Mouse (Mus musculus) spleen, adult 2 months (tissue): ENCODE measurements around the gene Kcng1.

Experiments used
- CTCF ChIP-seq: fragments of 200-500 bp; IDR thresholded peaks from 2 replicates; pipeline ENCODE4 v1.5.1; 2011; ENCODE audit warnings: mild to moderate bottlenecking, inconsistent platforms; ENCODE audit not compliant: insufficient read depth, insufficient read length, insufficient replicate concordance; ENCODE audit errors: extremely low read depth
- POLR2A ChIP-seq: fragments of 200-500 bp; IDR thresholded peaks from 2 replicates; pipeline ENCODE4 v1.6.1; 2011; ENCODE audit warnings: low read depth, low read length, inconsistent platforms

- TF ChIP-seq POLR2A (no peak), CTCF (no peak)
Measured at GRCm38 (mm10) chr2:168289016-168289415, 7.5 kb upstream of the Kcng1 start.
